Mouse (Mus musculus): ENCODE results near the gene Nynrin. TPM values are rescaled to one million over a fixed set of nuclear protein-coding genes. Genes with fewer than 3 reads are reported as not detected.

The Nynrin gene
- total RNA-seq (2021), result 1 to 10 TPM; 6.7 to 7.3 TPM

GRCm38 (mm10) chr14:55853621-55854285, at the start of gene Nynrin:
TSS of gene Nynrin (plus strand) at chr14:55854010.
- peak in 1 of 2 experiments; percentile 32 for DNase-seq

GRCm38 (mm10) chr14:55814885-55815284, 38.9 kb upstream of the Nynrin start:
- no peak for DNase-seq

- no peak for DNase-seq
Measured at GRCm38 (mm10) chr14:55815310-55815751, 38.5 kb upstream of the Nynrin start.

GRCm38 (mm10) chr14:55819845-55820405, 33.9 kb upstream of the Nynrin start:
- no peak for DNase-seq

GRCm38 (mm10) chr14:55820576-55820975, 33.2 kb upstream of the Nynrin start:
- no peak for DNase-seq

- peak; percentile 27 to 50 for DNase-seq
Measured at GRCm38 (mm10) chr14:55822435-55822990, 31.3 kb upstream of the Nynrin start.

GRCm38 (mm10) chr14:55822991-55823762, 30.6 kb upstream of the Nynrin start, which contains the start of gene Nfatc4:
TSS of gene Nfatc4 (plus strand) at chr14:55823144.
- DNase-seq, result peak; percentile 16 to 36

GRCm38 (mm10) chr14:55824001-55824480, 29.8 kb upstream of the Nynrin start:
- no peak for DNase-seq

GRCm38 (mm10) chr14:55824481-55825215, 29.2 kb upstream of the Nynrin start:
- DNase-seq, result no peak

GRCm38 (mm10) chr14:55825216-55826051, 28.4 kb upstream of the Nynrin start:
- DNase-seq, result no peak

GRCm38 (mm10) chr14:55826142-55826541, 27.7 kb upstream of the Nynrin start:
- no peak for DNase-seq

GRCm38 (mm10) chr14:55826551-55827340, 27.1 kb upstream of the Nynrin start:
- no peak for DNase-seq

GRCm38 (mm10) chr14:55828716-55829263, 25.0 kb upstream of the Nynrin start:
- DNase-seq, result no peak

GRCm38 (mm10) chr14:55829854-55830253, 24.0 kb upstream of the Nynrin start:
- DNase-seq, result no peak

GRCm38 (mm10) chr14:55830331-55830730, 23.5 kb upstream of the Nynrin start:
- DNase-seq, result no peak

- DNase-seq, result no peak
Measured at GRCm38 (mm10) chr14:55833126-55833525, 20.7 kb upstream of the Nynrin start.

GRCm38 (mm10) chr14:55834808-55835533, 18.8 kb upstream of the Nynrin start:
- DNase-seq, result no peak

- no peak for DNase-seq
Measured at GRCm38 (mm10) chr14:55838312-55838711, 15.5 kb upstream of the Nynrin start.

GRCm38 (mm10) chr14:55838740-55839139, 15.1 kb upstream of the Nynrin start:
- no peak for DNase-seq

Data from layer of hippocampus, postnatal 36 days (tissue).